Mouse (Mus musculus): Measurements from ENCODE around the gene Shpk.

Shpk gene

DNA sequence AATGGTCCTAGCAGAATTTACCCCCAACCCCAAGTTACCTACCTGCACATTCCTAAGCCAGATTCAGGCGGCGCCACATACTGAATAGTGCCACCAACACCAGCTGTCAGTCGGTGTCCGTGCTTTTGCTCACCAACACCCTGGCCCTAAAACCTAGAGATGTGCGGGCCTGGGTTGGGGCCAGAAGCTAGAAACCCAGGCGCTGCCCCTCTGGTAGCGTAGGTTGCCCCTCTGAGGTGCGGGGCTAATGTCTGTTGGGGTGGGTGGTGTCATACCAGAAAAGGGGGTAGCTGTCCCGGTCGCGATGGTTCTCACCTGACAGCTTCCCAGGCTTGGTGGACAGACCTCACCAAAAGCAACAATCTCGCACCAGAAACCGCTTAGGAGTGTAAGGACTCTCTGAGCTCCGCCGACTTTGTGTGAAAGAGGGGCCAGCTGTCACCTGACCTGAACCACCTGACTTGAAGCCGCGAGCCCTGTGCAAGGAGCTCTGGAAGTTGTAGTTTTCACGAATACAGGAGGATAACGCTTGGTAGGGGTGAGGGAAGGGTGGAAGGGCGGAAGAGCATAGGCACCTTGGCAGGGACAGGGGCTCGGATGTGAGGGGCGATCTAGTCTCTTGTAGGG, 544 bp upstream of the Shpk start, which contains the start of gene Ctns:
TSS of gene Ctns (minus strand) at position 440 of the 627 bp plus-strand sequence.
- in situ Hi-C loops (cut with MboI; ENCODE audit: low sequenced_read_pairs) = no loop called here

DNA sequence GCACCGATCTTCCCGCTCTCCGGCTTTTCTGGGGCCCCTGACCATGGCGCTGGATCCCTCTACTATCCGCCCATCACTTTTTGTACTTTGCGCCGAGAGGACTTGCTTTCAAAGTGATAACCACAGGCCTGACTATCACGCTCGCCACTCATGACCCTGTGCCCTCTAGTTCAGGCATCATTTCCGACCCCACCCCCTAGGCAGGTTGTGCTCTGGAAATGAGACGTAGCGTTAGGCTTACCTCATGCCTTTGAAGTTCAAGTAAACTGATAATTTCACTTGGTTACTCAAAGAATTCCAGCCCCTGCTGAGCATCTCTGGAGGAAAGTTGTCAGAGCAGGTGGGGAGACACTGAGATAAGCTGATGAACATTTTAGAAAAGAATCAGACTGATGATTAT, 619 bp downstream of the Shpk start:
- in situ Hi-C loops (cut with MboI; ENCODE audit: low sequenced_read_pairs) = no loop called here

DNA sequence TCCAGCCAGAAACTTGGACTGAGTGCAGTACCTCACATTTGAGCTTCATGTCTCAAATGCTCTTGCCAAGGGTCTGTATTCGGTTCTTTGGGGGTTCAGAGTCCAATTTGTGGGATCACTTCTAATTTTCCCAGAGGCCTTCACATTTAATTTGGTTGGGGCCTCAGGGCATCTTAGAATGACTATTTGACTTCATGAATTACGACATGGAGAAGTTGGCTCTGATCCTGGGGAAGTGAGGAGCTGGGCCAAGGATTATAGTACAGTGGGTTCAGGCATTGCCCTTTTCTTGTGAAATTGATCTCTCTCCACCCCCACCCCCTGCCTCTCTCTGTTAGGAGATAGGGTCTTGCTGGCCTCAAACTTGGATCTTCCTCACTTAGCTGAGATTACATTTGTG, 1.8 kb downstream of the Shpk start:
- in situ Hi-C loops (cut with MboI; ENCODE audit: low sequenced_read_pairs) = no loop called here

DNA sequence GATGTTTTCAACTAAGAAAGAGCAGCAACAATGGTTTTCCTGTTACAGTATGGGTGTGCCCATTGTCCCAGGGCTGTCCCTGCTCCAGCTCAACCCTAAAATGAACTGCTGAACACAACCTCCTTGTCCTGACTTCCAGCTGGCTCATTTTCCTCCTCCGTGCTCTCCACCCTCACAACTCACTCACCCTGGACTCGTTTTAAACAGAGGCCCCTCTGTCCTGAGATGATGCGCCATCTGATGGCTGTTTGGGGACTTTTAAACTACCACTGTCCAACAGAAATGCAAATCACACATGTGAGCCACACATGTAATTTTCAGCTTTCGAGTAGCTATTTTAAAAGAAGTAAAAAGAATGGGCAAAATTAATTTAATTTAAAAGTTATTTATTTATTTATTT, 2.3 kb downstream of the Shpk start:
- in situ Hi-C loops (cut with MboI; ENCODE audit: low sequenced_read_pairs) = no loop called here

DNA sequence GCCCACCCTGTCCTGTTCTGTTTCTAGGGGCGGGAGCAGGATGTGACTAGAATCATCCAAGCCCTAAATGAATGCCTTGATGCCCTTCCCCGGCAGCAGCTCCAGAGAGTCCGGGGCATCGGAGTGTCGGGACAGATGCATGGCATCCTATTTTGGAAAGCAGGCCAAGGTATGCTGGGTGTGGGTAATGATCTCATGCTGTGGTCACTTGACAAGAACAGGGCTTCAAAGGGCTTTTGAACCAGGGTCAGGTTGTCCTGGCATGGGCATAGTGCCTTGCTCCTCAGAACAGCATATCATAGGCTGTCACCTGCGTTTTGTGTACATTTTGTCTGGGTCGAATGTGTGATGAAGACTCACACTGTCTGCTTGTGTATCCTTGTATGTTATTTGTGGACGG, 4.6 kb downstream of the Shpk start:
- in situ Hi-C loops (cut with MboI; ENCODE audit: low sequenced_read_pairs) = no loop called here

DNA sequence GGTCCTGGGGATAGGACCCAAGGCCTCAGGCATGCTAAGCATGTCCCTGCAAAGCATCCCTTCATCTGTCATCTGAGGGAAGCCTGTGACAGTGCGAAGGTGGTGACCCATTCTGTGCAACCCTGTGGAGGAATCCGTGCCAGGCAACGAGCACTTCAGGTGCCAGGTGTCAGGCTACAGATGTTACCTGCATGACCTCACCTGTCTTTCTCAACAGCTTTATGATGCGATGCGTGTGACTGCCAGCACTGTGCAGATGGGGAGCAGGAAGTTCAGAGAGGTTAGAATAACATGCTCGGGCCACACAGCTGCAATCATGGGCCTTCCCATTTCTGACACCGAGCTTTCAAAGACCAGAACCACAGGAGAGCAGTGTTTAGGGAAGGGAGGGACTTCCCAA, 5.9 kb downstream of the Shpk start:
- in situ Hi-C loops (cut with MboI; ENCODE audit: low sequenced_read_pairs) = no loop called here

DNA sequence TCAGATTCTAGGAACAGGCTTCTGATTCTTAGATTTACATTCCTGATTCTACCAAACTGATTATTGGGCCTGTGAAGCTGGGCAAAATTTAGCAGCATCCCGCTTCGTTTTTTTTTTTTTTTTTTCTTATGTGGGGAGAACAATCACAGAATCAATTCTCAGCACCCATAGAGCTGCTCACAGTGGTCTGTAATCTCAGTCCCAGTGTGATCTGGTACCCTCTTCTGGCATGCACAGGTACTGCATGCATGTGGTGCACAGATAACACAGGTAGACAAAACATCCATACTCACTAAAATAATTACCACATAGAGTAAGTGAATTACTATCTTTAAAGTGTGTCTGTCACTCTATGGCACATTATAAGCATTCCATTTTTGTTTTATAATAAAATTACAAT, 8.4 kb downstream of the Shpk start:
- in situ Hi-C loops (cut with MboI; ENCODE audit: low sequenced_read_pairs) = no loop called here

DNA sequence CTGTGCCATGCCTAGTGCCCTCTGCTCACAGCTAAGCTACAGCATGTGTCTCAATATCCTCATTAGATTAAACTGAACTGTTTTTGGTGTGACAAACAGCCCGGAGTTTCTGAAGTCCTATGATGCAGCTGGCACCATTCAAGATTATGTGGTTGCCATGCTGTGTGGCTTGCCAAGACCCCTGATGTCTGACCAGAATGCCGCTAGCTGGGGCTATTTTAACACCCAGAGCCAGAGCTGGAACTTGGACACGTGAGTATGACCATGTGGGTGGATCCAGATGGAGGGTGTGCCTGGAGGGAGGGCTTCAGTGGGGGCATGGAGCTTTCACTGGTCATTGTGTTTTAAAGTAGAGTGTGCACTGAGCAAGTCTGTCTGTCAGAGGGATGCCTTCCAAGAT, 14.7 kb downstream of the Shpk start:
- in situ Hi-C loops (cut with MboI; ENCODE audit: low sequenced_read_pairs) = no loop called here

DNA sequence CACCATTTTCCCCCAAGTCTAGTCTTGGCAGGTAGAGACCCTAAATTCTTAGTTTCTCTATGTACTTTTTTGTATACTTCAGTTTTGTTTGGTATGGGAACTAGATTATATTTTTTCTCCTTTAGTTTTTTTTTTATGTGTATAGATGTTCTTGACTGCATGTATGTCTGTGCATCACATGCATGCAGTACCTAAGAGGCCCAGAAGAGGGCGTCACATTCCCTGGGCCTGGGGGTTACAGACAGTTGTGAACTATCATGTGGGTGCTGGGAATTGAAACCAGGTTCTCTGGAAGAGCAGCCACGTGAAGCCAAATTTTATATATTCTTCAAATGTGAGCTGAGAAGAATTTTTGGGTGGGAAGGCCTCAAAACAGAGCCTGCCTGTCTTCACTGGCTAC, 20.4 kb downstream of the Shpk start:
- in situ Hi-C loops (cut with MboI; ENCODE audit: low sequenced_read_pairs) = no loop called here

DNA sequence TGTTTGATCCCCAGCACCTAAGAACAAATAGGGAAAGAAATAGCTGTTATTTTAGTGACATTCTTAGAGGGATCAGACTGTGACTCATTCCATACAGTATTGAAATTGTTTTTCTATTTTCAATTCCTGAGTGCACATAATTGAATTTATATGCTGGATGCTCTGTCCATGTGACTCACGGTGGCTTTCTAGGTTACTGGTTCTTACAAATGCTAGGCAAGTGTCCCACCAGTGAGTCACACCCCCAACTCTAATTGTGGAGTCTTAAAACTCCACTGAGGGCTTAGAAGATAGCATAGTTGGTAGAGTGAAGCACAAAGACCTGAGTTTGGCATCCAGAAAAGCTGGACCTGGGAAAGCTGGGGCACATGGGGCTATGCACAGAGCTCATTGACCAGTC, 21.4 kb downstream of the Shpk start:
- in situ Hi-C loops (cut with MboI; ENCODE audit: low sequenced_read_pairs) = no loop called here

DNA sequence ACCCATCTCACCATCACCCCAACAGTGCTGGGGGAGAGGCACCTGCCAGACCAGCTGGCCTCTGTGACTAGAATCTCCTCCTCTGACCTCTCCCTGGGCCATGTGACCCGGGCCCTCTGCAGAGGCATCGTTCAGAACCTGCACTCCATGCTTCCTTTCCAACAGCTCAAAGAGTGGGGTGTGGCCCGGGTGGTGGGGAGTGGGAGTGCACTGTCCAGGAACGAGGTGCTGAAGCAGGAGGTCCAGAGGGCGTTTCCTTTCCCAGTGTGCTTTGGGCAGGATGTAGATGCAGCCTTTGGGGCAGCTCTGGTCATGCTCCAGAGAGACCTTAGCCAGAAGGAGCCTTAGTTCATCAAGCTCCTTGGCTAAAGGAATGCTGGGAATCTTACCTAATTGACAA, 23.6 kb downstream of the Shpk start:
- in situ Hi-C loops (cut with MboI; ENCODE audit: low sequenced_read_pairs) = no loop called here

DNA sequence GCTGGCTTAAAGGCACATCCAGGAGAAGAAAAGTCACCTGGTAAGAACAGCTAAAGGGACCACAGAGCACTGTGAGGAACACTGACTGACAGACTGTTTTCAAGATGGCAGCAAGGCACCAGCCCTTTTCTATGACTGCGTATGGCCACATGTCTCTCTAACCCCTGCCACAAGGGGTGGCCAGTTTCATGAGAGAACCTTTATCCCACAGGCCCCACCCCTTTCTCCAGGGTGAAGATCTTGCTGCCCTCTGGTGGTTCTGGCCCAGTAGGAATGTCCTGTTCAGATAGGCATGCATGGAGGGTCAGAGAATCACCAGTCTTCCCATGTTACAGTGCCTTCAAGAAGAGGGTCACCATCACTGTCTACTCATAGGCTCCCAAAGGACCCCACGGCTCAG, 24.7 kb downstream of the Shpk start:
- in situ Hi-C loops (cut with MboI; ENCODE audit: low sequenced_read_pairs) = no loop called here

DNA sequence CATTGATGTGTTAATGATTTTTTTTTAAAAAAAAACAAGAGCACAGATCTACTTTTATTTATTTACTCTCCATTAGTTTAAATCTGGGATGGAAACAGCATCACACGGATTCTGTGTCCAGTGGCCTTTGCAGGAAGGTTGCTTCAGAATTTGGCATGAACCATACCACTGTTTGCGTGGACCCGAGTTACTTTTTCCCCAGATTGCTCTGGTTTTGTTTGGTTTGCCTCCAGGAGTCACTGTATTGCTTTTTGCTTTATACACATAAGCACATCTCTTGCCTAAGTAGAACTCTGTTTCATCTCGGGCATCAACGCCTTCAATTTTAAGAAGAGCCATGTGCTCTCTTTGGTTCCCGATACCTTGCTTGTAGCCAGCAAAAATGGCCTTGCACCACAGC, 26.6 kb downstream of the Shpk start:
- in situ Hi-C loops (cut with MboI; ENCODE audit: low sequenced_read_pairs) = no loop called here

DNA sequence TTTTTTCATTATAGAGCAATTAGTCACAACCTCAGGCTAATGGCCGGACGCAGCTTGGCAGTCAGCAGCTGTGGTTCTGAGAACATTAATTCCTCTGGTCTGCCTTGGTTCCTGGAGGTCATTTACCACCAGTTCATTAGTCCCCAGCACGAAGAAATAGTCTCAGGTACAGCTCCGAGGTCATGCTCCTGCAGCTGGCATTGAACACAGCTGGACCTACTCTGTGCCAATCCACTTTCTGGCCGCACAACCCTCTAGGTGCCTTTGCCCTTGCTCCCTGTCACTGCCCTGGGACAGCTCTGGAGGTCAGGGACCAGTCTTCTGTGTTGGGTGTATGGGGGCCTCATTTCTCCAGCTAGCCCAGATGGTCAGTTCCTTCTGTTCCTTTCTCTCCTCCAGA, 29.6 kb downstream of the Shpk start:
- in situ Hi-C loops (cut with MboI; ENCODE audit: low sequenced_read_pairs) = no loop called here

DNA sequence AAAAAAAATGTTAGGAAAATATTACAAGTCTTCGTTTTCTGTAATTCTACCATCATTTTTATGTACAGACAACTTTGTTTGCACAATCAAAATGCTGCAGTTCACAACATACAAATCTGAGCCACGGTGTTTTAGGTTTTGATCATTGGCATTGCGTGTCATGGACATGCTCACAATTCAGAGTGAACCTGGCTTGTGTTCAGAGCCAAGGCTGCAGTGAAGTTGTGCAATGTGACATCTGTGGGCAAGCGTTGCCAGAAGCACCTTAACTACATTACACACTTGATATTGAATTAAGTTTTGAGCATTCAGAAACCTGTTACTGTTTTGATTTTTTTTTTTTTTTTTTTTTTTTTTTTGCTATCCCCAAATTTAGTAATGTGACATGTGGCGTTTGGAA, 30.8 kb downstream of the Shpk start:
- in situ Hi-C loops (cut with MboI; ENCODE audit: low sequenced_read_pairs) = no loop called here

DNA sequence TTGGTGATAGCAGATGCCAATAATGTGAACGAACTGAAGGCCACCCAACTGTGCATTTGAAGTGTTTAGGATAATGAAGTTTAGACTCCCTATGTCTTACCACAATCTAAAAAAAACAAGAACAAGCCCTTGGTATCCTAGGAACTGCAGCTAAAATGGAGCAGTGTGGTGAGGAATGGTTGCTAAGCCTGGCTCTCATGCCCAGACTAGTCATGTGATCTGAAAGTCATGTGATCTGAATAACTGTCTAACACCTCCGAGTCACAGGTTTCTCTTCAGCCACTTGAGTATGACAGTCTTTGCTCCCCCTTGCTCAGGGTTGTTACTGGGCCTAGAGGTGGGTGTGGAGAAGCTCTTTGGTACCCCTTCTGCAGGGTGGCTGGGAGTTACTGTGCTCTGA, 33.3 kb downstream of the Shpk start:
- in situ Hi-C loops (cut with MboI; ENCODE audit: low sequenced_read_pairs) = no loop called here

DNA sequence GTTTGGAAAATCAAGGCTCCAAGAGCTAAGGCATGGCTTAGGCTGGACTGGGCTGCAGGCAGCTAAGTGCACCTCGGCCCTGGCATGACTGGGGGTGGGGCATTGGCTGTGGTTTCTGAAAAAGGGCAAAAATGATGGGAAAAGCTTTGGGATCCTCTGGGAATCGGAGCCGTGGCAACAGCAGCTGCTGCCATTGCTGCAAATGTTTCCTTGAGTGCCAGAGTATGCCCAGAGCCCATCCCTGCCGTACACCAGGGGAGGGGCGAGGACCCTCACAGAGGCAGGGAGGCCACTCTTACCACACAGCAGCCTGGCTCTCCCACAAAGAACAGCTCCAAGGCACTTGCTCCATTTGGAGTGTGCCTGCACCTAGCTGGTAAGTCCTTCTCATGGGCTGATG, 34.7 kb downstream of the Shpk start, which contains the start of gene Trpv1:
TSS of gene Trpv1 (plus strand) at position 301 of the 400 bp plus-strand sequence.
- in situ Hi-C loops (cut with MboI; ENCODE audit: low sequenced_read_pairs) = no loop called here

DNA sequence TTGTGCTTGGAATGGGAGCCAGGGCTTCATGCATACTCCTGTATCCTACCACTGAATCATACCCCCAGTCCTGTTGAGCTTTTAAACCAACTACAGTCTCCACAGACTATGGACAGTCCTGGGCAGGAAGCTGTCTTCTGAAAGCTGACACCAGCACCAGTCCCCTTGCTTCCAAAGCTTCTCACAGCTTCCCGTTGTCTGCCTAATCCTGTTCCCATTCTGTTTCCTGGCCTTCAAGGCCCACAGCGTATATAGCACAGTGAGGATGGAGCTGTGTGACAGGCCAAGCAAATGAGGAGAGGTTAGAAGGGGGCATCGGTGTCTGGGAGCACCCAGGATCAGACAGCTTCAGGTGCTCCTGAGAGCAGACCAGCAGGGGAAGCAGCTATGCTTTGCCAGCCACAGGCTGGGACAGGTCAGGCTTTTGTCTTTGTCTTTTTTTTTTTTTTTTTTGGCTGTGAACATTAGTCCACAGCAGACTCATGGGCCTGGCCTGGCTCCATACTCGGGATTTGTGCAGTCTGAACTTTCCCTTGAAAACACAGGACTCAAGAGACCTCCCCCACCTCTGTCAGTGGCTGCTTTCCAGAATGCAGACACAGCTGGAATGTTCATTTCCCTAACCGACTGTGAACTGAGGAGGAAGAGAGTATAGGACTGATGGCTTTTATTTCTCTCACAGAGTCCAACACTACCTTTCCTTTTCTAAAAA, 36.9 kb downstream of the Shpk start:
- in situ Hi-C loops (cut with MboI; ENCODE audit: low sequenced_read_pairs) = no loop called here

DNA sequence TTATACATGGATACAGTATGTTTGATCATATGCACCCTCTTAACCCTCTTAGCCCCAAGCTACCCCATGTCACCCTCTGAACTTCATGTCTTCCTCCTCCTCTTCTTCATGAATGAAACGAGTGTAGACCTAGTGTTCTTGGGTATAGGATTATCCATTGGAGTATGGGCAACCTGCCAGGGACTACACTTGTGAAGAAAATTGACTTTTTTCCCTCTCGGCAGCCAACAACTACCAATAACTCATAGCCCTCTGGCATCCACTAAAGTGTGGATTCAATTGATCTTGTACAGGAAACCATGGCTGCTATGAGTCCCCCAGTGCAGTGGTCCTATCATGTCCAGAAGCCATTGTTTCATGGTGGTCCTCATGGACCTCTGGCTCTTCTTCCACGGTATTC, 37.5 kb downstream of the Shpk start:
- in situ Hi-C loops (cut with MboI; ENCODE audit: low sequenced_read_pairs) = no loop called here

DNA sequence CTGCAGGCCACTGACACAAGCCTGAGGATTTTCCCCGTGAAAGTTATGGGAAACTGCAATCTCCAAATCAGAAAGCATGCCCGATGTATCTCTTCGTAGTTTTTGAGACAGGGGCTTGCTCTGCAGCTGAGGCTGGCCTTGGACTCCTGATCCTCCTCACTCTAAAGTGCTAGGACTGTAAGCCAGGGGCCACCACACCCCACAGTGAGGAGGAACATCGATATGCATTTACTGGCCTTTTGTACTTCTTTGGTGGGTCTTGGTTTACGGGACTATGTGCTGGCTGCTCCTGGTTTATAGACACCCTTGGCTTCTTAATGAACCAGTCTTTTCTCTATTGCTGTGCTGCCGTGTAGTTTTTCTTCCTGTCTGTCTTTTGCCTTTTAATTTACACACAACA, 42.9 kb downstream of the Shpk start:
- in situ Hi-C loops (cut with MboI; ENCODE audit: low sequenced_read_pairs) = no loop called here

DNA sequence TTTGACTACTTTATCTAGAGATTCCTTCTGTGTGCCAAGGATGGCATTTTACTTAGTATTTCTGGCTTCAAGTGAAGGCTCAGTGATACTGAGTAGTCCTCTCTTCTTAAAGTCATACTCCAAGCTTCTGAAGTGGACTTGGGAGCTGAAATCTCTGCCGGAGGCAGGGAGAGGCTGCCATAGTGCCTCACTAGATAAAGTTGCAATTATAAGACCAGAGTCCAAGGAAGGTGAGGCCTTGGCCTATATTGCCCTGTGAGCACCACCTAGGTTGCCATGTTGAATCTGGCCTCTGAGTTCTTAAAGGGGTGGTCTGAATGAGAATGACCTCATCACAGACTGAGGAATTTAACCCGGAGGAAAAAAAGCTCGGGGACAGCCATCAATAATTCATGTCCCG, 43.5 kb downstream of the Shpk start:
- in situ Hi-C loops (cut with MboI; ENCODE audit: low sequenced_read_pairs) = no loop called here

DNA sequence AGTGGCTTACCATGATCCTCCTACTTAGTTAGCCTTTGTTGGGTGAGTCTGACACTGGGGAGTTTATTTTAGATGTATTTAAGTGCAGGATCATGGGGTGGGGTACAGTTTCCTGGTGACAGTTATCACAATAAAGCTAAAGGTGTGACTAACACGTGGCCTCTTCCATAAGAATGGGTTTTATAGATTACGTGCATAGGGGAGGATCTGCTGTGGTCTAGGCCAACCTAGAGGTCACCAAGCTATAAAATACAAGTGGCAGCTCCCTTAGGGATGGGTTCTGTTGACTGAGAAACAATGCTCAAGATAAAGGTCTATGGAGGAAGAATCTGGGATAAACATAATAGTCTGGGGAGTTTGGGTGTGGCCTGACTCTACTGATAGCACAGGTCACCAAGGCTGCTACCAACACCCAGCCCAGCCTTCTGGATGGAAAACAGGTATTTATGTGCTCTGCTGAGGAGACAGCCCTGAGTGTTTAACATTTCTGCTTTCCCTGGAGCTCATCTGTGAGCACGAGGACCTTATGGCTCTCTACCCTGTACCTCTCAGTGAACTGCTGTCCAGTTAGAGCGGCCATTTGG, 58.2 kb downstream of the Shpk start:
- in situ Hi-C loops (cut with MboI; ENCODE audit: low sequenced_read_pairs) = no loop called here

Measured in CH12F3 (cell line).